Mouse (Mus musculus): ENCODE data around the gene Phf1.

Gene Phf1

GRCm38 (mm10) chr17:26981050-26981449 is 48.2 kb downstream of the Phf1 start:
- no peak for DNase-seq (ENCODE audit: low spot score)

- no peak for DNase-seq (ENCODE audit: low spot score)
Observed at GRCm38 (mm10) chr17:26983382-26983781, 50.5 kb downstream of the Phf1 start.

GRCm38 (mm10) chr17:26985503-26986179 is 52.8 kb downstream of the Phf1 start:
- DNase-seq (ENCODE audit: low spot score) = no peak
